Mouse (Mus musculus) kidney, adult 2 months (tissue): Measurements from ENCODE around the gene Tekt4. TPM values are rescaled to one million over a fixed set of nuclear protein-coding genes. Genes with fewer than 3 reads are reported as not detected.

Source experiments
- DNase-seq: peaks from one replicate; pipeline ENCODE4 v3.0.0; 2021
- H3K27ac ChIP-seq: fragments of 200-500 bp; 2 replicates; pipeline ENCODE4 v1.5.1; 2012; ENCODE audit warnings: low read depth, low read length, control low read depth, inconsistent platforms; ENCODE audit not compliant: insufficient read depth
- H3K27me3 ChIP-seq: fragments of 200-500 bp; replicated peaks from 2 replicates; pipeline ENCODE4 v1.6.1; 2012; ENCODE audit warnings: mild to moderate bottlenecking, moderate library complexity, low read length, inconsistent platforms; ENCODE audit not compliant: control insufficient read depth, insufficient read depth
- H3K36me3 ChIP-seq: fragments of 200-500 bp; 2 replicates; pipeline ENCODE4 v1.6.1; 2012; ENCODE audit warnings: mild to moderate bottlenecking, moderate library complexity, low read length, inconsistent platforms; ENCODE audit not compliant: control insufficient read depth, insufficient read depth
- H3K4me1 ChIP-seq: fragments of 200-500 bp; 2 replicates; pipeline ENCODE4 v1.6.1; 2011; ENCODE audit warnings: low read length; ENCODE audit not compliant: control insufficient read depth, insufficient read depth
- H3K4me3 ChIP-seq: fragments of 200-500 bp; 2 replicates; pipeline ENCODE4 v1.5.1; 2011; ENCODE audit warnings: mild to moderate bottlenecking, low read depth, low read length, control low read depth; ENCODE audit not compliant: insufficient read depth
- CTCF ChIP-seq: fragments of 200-500 bp; conservative IDR thresholded peaks from 2 replicates; pipeline ENCODE4 v1.5.1; 2011; ENCODE audit warnings: low read depth, mild to moderate bottlenecking, control low read depth, low read length, moderate library complexity, mixed read lengths; ENCODE audit not compliant: insufficient read depth, insufficient read length
- POLR2A ChIP-seq: fragments of 200-500 bp; IDR thresholded peaks from one replicate; pipeline ENCODE4 v1.6.1; 2011; ENCODE audit warnings: low read depth, low read length, control low read depth
- WGBS: fragments of 180-500 bp; shearing (Covaris S2); methylation state at CpG from one replicate; pipeline ENCODE4 v1.1.7; 2018; 5-methylcytosine and 5-hydroxymethylcytosine counted together
- polyA plus RNA-seq: library from polyadenylated mRNA; depleted of rRNA; stranded (reverse); fragments of >200 nt; gene quantifications from 2 replicates; pipeline ENCODE4 v1.2.3, GENCODE M21; 2012

The Tekt4 gene
- polyA plus RNA-seq, 1 experiment, result 0.08 TPM

- no peak for DNase-seq
These were observed 8.6 kb upstream of the Tekt4 start for GRCm38 (mm10) chr17:25445841-25446240.

DNA sequence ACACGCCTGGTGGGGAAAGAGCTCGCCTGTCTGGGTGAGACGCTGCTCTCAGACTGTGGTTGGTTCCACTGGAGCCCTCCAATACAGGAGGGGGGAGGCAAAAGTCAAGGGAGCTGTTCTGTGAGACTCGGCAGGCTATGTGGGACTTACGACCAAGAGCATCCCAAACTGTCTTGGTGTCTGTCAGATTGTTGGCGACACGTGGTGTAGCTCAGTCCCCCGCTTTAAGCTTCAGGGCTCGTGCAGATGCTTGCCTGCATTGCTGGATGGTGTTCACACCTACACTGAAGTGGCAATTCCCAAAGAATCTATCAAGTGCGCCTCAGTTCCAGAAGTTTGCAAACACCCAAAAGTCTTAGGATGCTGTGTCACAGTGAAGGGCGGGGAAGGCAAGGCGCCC lies 6.5 kb upstream of the Tekt4 start:
- TF ChIP-seq CTCF (no peak), POLR2A (no peak)
- 82% methylated on average over 12 of the region's 12 CpGs for WGBS
- DNase-seq, result no peak

More at GRCm38 (mm10) chr17:25445841-25446240, 8.6 kb upstream of the Tekt4 start:
- no peaks in the 10 kb centered on the region for H3K4me1 ChIP-seq
- 94% methylated on average over 3 of the region's 3 CpGs for WGBS
- TF ChIP-seq CTCF (no peak), POLR2A (no peak)
- H3K4me3 ChIP-seq, result no peak overlapping the region
- H3K27ac ChIP-seq, result no peak overlapping the region
- no peaks in the 10 kb centered on the region for H3K36me3 ChIP-seq
- H3K27me3 ChIP-seq, result no peaks in the 10 kb centered on the region

GRCm38 (mm10) chr17:25450329-25450728 lies 4.1 kb upstream of the Tekt4 start:
- H3K4me3 ChIP-seq, result no peak overlapping the region
- TF ChIP-seq CTCF (no peak), POLR2A (no peak)
- WGBS, result 69% methylated on average over 4 of the region's 4 CpGs
- no peaks in the 10 kb centered on the region for H3K27me3 ChIP-seq
- H3K27ac ChIP-seq, result no peak overlapping the region
- no peak for DNase-seq
- no peaks in the 10 kb centered on the region for H3K36me3 ChIP-seq
- H3K4me1 ChIP-seq, result no peaks in the 10 kb centered on the region

More for the DNA sequence above, 6.5 kb upstream of the Tekt4 start:
- H3K27ac ChIP-seq, result no peak overlapping the region
- no peaks in the 10 kb centered on the region for H3K4me1 ChIP-seq
- no peaks in the 10 kb centered on the region for H3K36me3 ChIP-seq
- no peaks in the 10 kb centered on the region for H3K27me3 ChIP-seq
- H3K4me3 ChIP-seq, result no peak overlapping the region

DNA sequence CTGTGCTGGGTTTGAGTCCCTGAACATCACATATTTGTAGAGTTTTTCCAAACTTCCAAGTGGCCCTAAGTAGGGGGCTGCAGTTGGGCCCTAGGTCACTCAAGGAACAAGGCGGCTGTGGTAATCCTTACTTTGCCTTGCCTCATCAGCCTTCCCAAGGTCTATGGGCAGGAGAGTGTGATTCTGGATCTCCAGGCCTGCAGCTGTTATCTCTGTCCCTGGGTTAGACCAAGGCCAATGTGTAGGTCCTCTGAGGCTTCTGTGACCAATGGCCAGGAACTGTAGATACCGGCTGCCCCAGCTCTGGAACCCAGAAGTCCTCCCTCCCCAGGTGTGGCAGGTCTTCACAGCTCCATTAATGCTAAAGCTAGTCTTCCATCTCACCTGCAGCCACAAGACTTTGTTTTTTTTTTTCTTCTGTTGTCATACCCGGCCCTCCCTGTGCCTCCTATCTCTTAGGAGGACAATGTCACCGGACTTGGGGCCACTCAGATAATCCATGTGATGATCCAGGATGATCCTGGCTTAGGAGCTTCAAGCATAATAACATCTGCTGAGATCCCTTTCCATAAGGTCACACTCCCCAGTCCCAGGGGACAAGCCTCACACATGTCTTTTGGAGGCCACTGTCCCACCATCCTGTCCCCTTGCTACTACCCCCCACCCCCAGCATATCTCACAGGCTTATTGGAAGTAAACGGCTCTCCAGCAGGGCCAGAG lies 2.0 kb upstream of the Tekt4 start:
- Histone ChIP-seq H3K4me1 (no peaks in the 10 kb centered on the region), H3K4me3 (no peak overlapping the region), H3K27me3 (no peaks in the 10 kb centered on the region), H3K36me3 (no peaks in the 10 kb centered on the region), H3K27ac (no peak overlapping the region)
- TF ChIP-seq CTCF (no peak), POLR2A (no peak)
- 76% methylated on average over 5 of the region's 5 CpGs for WGBS
- no peak for DNase-seq

GRCm38 (mm10) chr17:25456540-25456939 lies 2.1 kb downstream of the Tekt4 start:
- no peak overlapping the region for H3K27ac ChIP-seq
- DNase-seq, result no peak
- TF ChIP-seq POLR2A, result no peak
- TF ChIP-seq CTCF, result no peak
- H3K4me3 ChIP-seq, result no peak overlapping the region
- H3K27me3 ChIP-seq, result no peaks in the 10 kb centered on the region
- H3K4me1 ChIP-seq, result no peaks in the 10 kb centered on the region
- H3K36me3 ChIP-seq, result no peaks in the 10 kb centered on the region
- WGBS, result 53% methylated on average over 8 of the region's 8 CpGs

- H3K27ac ChIP-seq, result no peak overlapping the region
- 34% methylated on average over 9 of the region's 9 CpGs for WGBS
- no peaks in the 10 kb centered on the region for H3K27me3 ChIP-seq
- H3K36me3 ChIP-seq, result no peaks in the 10 kb centered on the region
- TF ChIP-seq CTCF (no peak), POLR2A (no peak)
- no peaks in the 10 kb centered on the region for H3K4me1 ChIP-seq
- no peak for DNase-seq
- no peak overlapping the region for H3K4me3 ChIP-seq
These were observed 7.9 kb downstream of the Tekt4 start for GRCm38 (mm10) chr17:25462236-25462875.

DNA sequence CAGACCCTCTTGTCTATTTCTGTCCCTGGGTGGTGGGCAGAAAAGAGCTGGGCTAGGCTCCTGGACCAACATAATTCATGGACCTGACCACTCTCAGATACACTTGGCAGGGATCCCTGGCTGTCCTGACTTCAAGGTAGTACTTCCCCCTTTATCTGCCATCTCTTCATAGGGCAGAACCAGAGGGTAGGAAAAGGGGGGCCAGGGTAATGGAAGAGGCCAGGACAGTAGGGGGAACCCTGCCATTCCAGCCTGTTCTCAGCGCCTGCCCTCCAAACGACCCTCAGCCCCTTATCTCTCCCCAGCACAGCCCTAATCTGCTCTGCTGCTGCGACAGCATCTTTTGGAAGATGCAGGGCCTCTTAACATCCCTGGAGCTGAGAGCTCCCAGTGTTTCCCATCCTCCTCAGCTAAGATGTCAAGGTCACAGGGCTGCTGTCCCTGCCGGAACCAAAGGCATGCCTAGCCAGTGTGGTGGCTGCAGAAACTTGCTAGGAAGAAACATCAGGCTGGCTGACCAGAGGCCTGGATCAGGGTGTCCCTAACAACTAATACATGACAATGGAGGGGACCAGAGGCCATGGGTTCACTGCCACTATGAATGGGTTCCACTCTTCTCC lies 9.0 kb downstream of the Tekt4 start:
- H3K27ac ChIP-seq, result no peak overlapping the region

More for the DNA sequence above, 9.0 kb downstream of the Tekt4 start:
- no peak overlapping the region for H3K4me3 ChIP-seq
- no peak for TF ChIP-seq CTCF
- no peak for TF ChIP-seq POLR2A
- H3K36me3 ChIP-seq, result no peaks in the 10 kb centered on the region
- H3K4me1 ChIP-seq, result no peaks in the 10 kb centered on the region
- H3K27me3 ChIP-seq, result no peaks in the 10 kb centered on the region
- DNase-seq, result no peak
- 65% methylated on average over 4 of the region's 4 CpGs for WGBS
